Mouse (Mus musculus) layer of hippocampus, postnatal 25 days (tissue): ENCODE results near the gene Prmt8. TPM values are rescaled to one million over a fixed set of nuclear protein-coding genes. Genes with fewer than 3 reads are reported as not detected.

ENCODE experiments used
- DNase-seq, 2 experiments: peaks; one replicate each; pipeline ENCODE4 v3.0.0; 2022; ENCODE audit warnings: mixed read lengths in 2 of 2, low spot score in 1 of 2; ENCODE audit errors: extremely low spot score in 1 of 2
- total RNA-seq, 2 experiments: library from RNA; stranded (reverse); gene quantifications; 2 replicates each; pipeline ENCODE4 v1.2.3; 2021

Gene Prmt8
- total RNA-seq, 2 experiments from 2014 or later: 66.7 to 71.6 TPM

DNA sequence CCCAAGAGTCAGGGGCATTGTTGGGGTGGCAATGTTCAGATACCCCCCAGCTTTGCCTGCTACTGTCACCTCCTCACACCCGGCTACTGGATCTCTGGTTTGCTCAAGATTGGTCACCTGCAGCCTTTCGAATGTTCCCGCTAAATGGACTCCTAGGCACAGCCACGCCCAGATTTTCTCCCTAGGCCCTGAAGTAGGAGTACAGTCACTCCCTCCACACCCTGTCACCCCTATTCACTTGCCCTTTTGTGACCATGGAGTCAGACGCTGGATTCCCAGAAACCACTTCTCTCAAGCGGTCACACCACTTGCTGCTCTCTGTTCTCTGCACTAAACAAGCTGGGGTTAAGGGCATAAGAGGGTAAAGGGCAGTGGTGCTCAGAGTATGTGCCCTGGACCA lies 28.1 kb downstream of the Prmt8 start:
- DNase-seq: no peak

DNA sequence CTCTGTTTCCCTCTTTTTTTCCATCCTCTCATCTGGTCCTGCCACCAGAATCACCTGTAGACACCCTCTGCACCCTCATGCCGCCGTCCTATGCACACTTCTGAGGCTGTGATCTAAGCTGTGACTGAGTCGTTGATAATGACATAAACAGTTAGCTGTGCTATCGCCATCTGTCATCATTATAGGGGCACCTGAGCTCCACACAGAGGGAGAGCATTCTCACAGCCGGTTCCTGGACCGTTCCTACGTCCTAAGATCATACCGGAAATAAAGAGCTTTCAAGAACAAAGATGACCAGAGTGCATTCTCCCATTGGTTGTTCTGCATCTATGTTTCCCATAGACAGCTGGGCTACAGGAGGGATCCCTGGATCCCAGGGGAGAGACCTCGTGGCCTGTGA lies 28.6 kb downstream of the Prmt8 start:
- no peak for DNase-seq

GRCm38 (mm10) chr6:127739921-127740320 lies 29.4 kb downstream of the Prmt8 start:
- DNase-seq: no peak

- no peak for DNase-seq
Observed at GRCm38 (mm10) chr6:127735130-127735981, 33.9 kb downstream of the Prmt8 start.

DNA sequence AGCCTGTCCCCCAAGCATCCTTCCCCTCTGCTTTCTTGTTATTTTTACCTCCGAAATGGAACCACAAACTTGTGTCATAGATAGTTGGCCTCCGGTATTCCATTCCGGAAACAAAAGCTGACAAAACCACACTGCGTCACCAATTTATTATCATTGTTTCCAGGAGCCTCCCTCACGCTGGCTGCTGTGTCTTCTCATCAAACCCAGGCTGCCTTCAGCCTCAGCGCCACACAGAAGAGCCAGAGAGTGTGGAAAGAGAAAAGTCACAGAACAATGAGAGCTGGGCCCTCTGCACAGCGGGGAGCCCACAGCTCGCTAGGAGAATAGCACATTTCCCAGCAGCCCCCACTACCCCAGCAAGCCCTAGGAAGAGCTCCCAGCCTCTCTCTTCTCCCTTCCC lies 46.1 kb downstream of the Prmt8 start:
- DNase-seq: no peak

DNA sequence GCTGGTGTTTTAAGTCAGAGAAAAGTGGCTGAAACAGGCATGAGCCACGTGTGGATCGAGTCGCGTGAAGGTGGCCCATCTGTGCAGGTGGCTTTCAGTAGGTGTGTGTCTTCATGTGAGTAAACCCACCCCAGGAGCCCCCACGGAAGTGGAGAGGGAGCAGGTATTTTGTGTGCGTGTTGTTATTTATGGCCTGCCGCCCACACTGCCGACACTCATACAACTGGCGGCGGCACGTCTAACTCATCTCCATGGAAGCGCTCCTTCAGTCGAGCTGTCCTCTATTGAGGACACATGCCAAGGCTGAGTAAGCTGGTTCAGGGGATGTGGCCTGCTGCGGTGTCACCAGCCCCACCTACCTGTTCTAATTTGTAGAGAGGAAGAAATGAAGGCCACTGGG lies 49.4 kb downstream of the Prmt8 start:
- no peak for DNase-seq

DNA sequence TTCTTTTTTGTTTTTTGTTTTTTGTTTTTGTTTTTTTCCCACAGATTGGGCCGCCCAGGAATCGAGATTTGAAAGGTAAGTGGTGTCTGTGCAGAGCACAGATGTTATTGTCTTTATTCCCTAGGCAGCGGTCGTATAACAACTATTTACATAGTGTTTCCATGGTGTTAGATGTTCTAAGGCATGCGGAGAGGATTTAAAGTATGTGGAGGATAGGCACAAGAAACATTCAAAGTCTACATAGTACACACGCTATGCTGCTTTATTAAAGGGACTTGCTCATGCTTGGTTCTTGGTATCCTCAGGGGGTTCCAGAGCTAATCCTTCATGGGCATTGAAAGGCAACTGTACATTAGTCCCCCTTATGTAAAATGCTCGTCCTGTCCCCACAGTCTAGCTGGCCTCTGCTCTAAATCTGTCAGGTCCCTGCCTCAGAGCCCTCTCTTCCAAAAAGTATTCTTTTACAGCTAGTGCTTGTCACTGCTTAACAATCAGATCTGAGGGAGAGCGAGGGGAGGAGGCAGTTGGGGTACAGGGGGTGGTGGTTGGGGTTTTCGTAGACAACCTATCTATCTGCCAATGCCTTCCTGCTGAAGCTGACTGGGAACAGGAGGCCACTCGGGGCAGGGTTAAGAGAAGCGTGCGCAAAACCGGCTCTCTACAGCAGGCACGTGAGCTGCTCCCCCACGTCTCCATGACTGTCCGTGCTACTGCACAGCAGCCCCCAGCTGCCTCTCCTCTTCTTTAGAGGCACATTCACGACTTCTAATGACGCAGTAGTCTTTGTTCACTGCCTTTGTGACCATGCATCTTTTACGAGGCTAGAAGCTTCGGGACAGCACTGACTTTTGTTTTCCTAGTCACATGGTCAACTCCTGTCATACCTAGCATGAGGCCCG lies 51.8 kb downstream of the Prmt8 start:
- DNase-seq: no peak

GRCm38 (mm10) chr6:127715428-127715827 lies 53.8 kb downstream of the Prmt8 start:
- no peak for DNase-seq

DNA sequence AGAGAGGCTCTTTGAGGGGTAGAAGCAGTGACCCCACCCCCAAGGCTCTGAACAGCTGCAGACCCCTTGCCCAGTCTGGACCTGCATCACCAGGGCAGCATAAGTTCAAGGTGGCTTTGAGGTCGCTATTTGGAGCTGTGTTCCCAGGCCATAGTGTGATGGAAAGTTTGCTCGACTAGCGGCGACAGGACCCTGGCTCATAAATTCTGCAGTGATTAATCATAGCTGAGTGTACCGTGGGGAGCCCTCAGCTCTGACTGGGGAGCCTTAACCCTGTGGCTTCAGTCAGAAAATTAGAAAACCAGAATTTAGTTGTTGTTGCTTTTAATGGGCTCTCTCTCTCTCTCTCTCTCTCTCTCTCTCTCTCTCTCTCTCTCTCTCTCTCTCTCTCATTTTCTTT lies 54.4 kb downstream of the Prmt8 start:
- DNase-seq: no peak

GRCm38 (mm10) chr6:127708218-127708628 lies 61.0 kb downstream of the Prmt8 start:
- no peak for DNase-seq

DNA sequence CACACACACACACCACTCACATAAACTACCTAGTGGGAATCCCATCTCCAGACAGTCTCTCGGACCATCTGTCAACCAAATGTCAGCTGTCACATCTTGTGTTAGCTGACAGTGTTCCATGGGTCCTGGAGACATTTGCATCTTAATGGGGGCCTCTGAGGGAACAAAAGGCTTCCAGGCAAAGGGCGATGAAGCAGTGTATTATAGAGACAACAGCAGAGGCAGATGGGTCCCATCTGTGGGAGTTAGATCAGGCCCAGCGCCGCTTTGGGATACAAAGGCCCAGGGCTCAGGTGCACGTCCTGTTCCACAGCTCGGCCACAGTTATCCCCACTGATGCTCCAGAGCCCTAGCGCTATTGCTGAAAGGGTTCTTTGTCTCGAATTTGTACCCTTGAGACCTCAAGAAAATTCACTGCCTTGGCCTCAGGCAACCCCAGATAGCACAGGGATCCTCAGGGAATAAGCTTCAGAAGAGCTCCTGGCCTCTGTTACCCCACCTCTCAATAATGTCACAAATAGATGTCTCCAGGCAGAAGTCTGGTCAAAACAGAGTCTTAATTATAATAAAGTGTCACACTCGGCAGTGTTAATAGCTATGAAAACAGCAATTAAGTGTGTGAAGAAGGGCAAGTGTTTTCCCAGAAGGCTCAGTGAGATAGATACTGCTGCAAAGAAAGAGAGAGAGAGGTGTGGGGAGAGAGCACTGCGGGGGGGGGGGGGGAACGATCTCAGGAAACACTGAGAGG lies 68.1 kb downstream of the Prmt8 start:
- no peak for DNase-seq

- no peak for DNase-seq
Observed at GRCm38 (mm10) chr6:127693681-127694080, 75.6 kb downstream of the Prmt8 start.

GRCm38 (mm10) chr6:127692298-127692697 lies 77.0 kb downstream of the Prmt8 start:
- no peak for DNase-seq

DNA sequence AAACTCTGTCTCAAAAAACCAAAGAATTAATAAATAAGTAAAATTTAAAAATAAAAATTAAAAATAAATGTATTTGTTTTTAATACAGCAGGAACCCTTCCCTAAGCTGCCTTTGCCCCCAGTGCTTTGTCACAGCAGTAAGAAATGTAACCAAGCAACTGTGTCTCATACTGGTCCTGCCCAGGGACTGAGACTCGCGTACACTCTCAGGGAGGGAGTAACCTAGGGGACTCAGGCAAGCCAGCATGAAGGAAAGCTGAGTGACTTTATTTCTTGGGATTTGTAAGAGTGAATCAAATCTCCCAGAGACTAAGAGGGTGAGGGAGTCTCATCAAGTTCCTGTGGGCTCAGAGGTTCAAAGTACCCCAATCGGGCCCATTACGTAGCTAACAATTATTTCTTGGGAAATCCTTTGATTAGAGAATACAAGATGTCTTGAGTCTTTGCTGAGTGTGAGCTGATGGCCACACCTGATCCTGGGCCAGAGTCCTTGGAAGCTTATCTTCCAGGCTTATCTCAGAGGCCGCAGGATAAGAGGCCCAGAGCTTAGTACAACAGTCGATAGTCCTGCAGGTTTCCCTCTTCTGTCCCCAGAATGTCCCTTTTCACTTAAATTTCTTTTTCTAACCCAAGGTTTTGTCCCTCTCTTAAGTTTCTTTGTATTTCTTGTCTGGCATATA lies 82.0 kb downstream of the Prmt8 start:
- no peak for DNase-seq

DNA sequence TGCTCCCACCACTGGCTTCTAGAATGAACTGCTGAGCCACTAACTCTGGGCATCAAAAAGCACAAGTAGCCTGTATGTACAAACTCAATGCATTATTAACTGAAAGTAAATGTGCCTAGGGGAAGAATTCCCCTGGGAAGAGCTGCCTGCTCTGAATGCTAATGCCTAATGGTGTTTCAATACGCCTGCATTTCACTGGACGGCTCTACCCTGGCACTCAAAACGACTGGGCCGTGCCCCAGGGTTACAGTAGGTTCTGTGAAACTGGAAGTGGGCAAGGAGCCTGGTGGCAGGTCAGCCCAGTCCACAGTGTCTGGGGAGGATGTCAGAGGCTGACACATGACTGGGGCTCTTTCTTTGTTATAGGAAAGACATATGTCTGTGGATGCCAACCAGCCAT lies 84.3 kb downstream of the Prmt8 start:
- DNase-seq: no peak

DNA sequence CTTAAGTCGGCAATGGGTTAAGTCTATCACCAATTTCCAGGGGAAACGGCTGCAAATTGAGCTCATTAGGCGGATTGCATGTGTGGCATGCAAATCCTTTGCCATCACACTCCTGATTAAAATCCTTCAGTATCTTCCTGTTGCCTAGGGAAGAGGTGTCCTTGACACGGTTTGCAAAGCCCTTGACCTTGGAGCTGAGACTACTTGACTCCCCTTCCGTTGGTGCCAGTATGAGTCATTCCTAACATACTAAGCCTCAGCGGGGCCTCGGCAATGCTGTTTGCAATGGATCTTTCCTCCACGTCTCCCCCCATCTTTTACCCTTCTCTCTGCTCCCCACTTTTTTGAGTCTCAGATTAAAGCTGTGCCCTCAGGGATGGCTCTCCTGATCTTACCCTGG lies 85.7 kb downstream of the Prmt8 start:
- DNase-seq: no peak

GRCm38 (mm10) chr6:127680784-127681183 lies 88.5 kb downstream of the Prmt8 start:
- DNase-seq: no peak

GRCm38 (mm10) chr6:127678998-127679397 lies 90.3 kb downstream of the Prmt8 start:
- no peak for DNase-seq

- no peak for DNase-seq
Observed at GRCm38 (mm10) chr6:127678320-127678719, 91.0 kb downstream of the Prmt8 start.

DNA sequence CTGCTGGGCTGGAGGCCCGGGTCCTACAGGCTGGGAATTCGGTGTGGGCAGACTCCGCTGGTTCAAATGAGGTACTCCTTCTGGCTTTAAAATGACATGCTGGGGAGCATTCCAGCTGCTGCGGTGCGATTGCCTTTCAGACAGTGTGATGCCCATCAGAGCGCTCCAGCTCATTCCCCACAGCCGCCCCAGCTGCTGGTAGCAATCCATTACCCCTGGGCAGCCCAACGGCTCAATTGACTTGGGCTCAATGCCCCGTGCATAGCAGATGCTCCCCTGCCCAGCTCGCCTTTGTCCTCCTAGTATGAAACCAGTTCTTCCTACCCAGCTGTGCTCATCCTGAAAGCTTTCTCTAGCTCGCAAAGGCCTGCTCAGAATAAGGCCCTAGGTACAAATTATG lies 92.4 kb downstream of the Prmt8 start:
- DNase-seq: no peak
